Mouse (Mus musculus): ENCODE results near the gene Zfp574.

Gene Zfp574

GRCm38 (mm10) chr7:25073924-25074323, 1.6 kb downstream of the Zfp574 start:
- DNase-seq: no peak

DNA sequence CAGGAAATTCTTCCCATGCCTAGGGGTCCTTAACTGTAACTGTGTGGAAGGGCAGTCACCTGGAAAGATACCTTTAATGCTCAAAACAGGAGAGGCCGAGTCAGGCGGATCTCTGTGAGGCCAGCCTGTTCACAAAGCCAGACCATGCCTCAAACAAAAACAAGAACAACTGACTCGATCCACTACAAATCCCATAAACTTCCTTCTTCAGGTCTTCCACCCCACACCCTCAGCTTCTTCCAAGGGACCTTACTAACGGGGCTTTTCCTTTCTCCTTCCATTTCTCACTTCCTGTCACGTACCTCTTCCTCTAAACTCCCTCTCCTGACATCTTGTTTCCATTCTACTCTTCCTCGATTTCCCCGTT, 3.9 kb downstream of the Zfp574 start:
- DNase-seq: no peak

DNA sequence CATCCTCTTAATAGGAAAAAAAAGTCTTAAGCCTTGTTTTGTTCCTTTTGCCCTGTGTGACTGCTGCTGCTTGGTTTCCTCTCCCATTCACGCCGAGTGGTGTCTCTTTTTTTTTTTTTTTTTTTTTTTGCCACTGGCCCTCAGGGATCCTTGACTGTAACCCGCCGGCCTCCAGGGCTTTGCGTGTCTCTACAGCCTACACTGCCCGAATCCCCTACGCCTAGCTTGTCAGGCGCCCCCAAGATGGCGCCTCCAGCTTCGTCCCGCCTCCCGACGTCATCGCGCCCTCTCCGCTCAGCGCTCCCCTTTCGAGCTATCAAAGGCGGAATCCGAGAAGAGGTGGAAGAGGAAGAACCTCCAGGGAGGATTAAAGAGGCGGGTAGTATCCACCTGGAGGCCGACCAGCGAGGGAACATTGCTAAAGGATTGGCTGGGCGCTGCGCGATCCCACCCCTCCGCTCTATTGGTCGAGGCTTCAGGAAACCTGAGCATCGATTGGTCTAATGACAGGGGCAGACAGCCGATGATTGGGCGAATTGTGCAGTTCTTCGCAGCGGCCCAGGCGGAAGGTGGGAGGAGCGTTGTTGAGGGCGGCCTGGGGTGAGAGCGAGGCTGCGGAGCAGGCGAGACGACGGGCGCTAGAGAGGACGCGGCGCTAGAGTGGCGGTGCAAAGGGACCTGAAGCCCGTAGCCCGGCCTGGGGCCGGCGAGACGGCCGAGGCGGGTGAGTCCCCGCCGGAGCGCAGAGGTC, 4.5 kb downstream of the Zfp574 start:
- DNase-seq: peak; percentile 98

GRCm38 (mm10) chr7:25077414-25077755, 5.0 kb downstream of the Zfp574 start:
- no peak for DNase-seq

GRCm38 (mm10) chr7:25079496-25080026, 7.2 kb downstream of the Zfp574 start:
- DNase-seq: peak; percentile 52

DNA sequence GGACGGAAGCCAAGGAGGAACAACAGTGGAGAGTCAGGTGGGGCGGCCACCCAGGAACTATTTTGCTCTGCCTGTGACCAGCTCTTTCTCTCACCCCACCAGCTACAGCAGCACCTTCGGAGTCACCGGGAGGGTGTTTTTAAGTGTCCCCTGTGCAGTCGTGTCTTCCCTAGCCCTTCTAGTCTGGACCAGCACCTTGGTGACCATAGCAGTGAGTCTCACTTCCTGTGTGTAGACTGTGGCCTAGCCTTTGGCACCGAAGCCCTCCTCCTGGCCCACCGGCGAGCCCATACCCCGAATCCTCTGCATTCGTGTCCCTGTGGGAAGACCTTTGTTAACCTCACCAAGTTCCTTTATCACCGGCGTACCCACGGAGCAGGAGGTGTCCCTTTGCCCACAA, 8.1 kb downstream of the Zfp574 start:
- DNase-seq: no peak

DNA sequence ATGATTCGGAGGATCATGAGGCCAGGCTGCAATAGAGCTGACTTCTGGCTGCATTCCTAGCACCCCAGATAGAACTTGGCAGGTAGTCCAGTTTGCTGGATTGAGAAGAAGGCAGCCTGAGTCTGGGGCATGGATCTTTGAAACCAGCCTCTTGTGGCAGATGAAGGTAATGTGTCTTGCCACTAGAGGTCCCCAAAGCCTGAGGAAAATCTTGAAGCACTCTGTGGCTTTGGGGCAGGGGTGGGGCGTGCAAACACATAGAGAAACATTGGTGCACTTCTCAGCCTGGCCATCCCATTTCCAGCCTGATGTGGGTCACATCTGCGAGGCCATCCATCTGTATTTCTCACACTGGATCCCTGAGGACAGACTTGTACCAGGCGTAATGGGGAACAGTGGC, 10.1 kb downstream of the Zfp574 start:
- DNase-seq: peak; percentile 54

- no peak for DNase-seq
Observed at GRCm38 (mm10) chr7:25084621-25085020, 12.3 kb downstream of the Zfp574 start.

DNA sequence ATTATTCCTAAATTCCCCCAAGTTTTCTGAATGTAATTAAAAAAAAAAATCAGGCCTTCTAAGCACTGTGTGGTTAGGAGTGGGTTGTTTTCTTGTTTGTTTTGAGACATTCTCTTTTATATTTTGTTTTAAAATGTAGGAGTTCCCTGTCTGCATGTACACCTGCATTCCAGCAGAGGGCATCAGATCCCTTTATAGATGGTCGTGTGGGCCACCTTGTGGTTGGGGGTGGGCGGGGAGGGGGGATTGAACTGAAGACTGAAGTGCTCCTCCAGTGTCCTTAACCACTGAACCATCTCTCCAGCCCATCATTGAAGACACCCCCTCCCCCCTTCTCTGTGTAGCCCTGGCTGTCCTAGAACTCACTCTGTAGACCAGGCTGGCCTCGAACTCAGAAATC, 14.3 kb downstream of the Zfp574 start:
- no peak for DNase-seq

GRCm38 (mm10) chr7:25087256-25087912, 15.0 kb downstream of the Zfp574 start:
- DNase-seq: no peak

GRCm38 (mm10) chr7:25087972-25088371, 15.6 kb downstream of the Zfp574 start:
- no peak for DNase-seq

DNA sequence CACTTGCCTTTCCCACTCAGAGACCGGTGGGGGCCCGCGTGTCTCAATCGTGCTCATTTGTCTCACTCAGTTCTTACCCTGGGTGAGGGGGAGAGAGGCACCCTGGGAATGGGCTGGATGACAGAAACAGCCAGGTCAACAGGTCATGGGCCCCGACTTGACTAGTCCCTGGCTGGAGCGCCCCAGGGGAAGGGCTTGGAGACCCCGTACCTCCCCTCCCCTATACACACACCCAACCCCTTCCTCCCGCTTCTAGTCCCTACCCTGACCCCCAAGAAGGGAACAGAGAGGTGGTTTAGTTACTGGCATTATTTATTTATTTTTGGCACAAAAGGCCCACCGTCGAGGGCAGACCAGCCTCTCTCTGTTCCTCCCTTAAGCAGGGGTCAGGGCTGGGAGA, 16.2 kb downstream of the Zfp574 start:
- DNase-seq: no peak

GRCm38 (mm10) chr7:25088968-25089367, 16.6 kb downstream of the Zfp574 start:
- DNase-seq: no peak

DNA sequence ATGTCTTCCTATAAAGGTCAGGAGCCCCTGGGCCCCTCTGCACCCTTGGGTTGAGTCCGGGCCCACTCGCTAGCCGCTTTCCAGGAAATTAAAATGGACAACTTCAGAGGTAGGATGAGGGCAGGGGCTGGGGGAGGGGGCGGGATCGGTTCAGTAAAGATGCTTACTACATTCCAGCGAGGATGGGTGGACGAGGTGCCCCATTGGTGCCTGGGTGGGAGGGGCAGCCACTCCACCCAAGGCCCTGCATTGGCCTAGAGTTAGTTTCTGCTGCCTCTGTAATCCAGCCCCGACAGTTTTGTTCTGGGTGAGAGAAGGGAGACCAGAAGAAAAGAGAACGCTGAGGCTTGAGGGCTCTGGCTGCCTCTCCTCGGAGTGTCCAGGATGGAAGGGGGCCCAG, 17.5 kb downstream of the Zfp574 start:
- no peak for DNase-seq

GRCm38 (mm10) chr7:25098169-25098568, 25.8 kb downstream of the Zfp574 start:
- DNase-seq: no peak

DNA sequence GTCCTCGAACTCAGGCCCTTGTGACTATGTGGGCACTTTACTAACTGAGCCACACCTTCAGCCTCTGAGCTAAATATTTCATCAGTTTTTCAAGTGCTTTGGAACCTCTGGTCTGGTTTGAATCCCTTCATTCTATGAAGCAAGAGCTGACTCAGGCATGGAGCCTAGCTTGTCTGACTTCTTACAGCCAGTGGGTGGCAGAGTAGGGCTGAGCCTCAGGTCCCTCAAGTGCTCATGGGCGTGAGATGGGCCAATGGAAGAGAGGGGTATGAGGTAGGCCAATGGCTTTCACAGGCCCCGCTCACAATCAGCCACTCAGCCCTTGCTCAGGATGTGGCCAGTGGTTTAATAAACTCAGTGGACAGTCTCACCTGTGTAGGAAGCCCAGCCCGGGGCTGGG, 27.2 kb downstream of the Zfp574 start:
- no peak for DNase-seq

DNA sequence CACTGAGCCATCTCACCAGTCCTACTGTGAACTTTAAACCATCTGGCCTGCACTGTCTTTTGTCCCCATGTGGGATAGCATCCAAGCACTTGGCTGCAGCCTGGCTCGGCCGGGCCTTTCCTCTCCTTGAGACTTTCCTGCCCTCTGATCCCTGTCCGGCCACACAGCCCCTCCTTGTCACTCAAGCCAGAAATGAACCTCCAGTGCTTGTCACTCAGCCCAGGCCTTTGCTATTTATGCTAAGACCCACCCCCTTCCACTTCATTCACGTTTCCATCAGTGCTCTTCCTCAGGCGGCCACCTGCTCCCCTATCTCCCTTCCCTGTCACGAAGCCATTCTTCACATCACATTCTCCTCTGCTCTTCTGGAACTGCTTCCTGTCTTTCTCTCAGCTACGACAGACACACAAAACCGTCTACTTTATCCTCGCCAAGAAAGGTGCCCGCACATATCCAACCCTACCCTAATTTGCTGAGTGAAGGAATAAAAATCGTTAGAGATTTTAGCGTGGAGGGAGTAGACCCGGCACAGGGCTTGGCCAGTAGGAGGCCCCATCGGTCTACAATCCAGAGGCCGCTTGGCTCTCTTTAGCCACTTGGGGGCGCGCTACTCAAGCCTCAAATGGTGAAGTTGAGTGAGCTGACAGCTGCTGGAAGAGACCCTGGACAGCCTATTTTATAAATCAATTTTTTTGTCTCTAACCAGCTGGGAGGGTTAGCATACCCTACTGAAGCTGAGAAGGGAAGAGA, 33.2 kb downstream of the Zfp574 start:
- peak; percentile 81 for DNase-seq

GRCm38 (mm10) chr7:25106790-25107502, 34.6 kb downstream of the Zfp574 start:
- no peak for DNase-seq

- DNase-seq: no peak
Observed at GRCm38 (mm10) chr7:25109355-25109754, 37.0 kb downstream of the Zfp574 start.

- DNase-seq: no peak
Observed at GRCm38 (mm10) chr7:25110336-25110735, 38.0 kb downstream of the Zfp574 start.

DNA sequence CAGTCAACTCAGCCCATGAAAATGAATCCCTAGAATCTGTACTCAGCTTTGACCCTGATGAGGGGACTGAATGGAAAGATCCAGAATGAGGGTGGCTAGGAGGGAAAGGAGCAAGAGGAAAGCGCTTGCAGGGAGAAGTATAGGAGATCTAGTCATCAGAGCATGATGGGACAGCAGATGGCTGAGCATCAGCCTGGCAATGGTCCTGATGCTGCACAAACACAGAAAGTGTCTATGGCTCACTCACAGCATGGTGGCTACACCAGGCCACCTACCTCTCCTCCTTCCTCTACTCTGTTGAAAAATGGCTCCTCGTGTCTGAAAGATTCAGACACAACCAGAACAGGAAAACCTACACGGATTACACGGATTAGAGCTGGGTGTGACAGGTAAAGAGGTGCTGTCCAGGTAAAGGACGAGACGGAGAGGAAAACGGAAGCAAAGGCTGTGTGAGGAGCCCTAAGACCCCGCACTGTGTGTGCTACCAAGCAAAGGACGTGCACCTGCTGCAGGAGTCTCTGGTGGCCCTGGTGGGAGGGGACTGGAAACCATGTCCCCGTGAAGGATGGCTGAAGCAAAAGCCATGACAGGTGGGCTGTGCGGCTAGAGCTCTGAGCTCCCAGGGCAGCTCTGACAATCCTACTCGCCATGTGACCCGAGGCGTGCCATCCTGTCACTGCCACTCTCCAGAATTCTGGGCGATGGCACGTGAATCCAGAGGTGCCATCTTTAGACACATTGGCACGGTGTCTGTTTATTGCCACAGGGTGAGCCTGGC, 40.0 kb downstream of the Zfp574 start:
- no peak for DNase-seq

DNA sequence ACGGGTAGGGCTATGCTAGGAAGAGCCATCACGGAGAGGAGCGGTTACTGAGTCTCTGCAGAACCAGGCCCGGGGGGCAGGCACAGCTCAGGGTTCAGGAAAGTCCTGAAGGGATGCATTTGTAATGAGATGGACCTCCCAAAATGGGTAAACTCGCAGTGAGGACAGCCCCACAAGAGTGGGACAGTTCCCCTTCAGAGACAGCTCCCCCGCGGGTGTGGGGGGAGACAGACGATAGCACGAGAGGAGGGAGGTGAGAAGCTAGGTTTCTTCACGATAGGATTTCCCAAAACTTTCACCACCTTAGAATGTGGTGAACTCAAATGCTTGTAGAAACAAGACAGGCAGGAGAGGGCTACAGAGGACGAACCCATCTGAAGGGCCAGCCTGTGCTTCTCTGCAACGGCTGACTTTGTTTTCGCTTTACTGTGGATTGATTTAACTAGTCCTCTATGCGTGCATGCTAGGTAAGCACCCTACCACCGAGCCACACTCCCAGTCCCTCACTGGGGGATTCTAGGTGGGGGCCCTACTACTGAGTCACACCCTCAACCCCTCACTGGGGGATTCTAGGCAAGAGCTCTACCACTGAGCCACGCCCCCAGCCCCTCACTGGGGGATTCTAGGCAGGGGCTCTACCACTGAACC, 40.7 kb downstream of the Zfp574 start:
- DNase-seq: no peak
